Mouse (Mus musculus) heart, embryonic 15.5 days (tissue): ENCODE measurements around the gene Zfp775. TPM values are rescaled to one million over a fixed set of nuclear protein-coding genes. Genes with fewer than 3 reads are reported as not detected.

Experiments
- ATAC-seq: fragments of 200-750 bp; cut with Nextera tagmentation; replicated peaks from 2 replicates; pipeline ENCODE4 v1.8.0; 2017; ENCODE audit warnings: low read depth, moderate TSS enrichment; ENCODE audit not compliant: insufficient number of reproducible peaks, insufficient read depth, low FRiP score
- H3K27ac ChIP-seq: fragments of 300-500 bp; sonication (generic); 2 replicates; pipeline ENCODE4 v1.5.1; 2015; ENCODE audit warnings: mild to moderate bottlenecking, inconsistent platforms
- H3K27me3 ChIP-seq: fragments of 300-500 bp; sonication (generic); 2 replicates; pipeline ENCODE4 v1.6.1; 2015; ENCODE audit warnings: inconsistent platforms
- H3K36me3 ChIP-seq: fragments of 300-500 bp; sonication (generic); 2 replicates; pipeline ENCODE4 v1.6.1; 2015; ENCODE audit warnings: mild to moderate bottlenecking, inconsistent platforms
- H3K4me1 ChIP-seq: fragments of 300-500 bp; sonication (generic); replicated peaks from 2 replicates; pipeline ENCODE4 v1.6.1; 2015; ENCODE audit warnings: inconsistent platforms
- H3K4me2 ChIP-seq: fragments of 300-500 bp; sonication (generic); 2 replicates; pipeline ENCODE4 v1.6.1; 2015; ENCODE audit warnings: inconsistent platforms, mild to moderate bottlenecking, moderate library complexity
- H3K4me3 ChIP-seq: fragments of 300-500 bp; sonication (generic); 2 replicates; pipeline ENCODE4 v1.5.1; 2015; ENCODE audit warnings: mild to moderate bottlenecking, inconsistent platforms
- H3K9ac ChIP-seq: fragments of 300-500 bp; sonication (generic); 2 replicates; pipeline ENCODE4 v1.6.1; 2015; ENCODE audit warnings: mild to moderate bottlenecking, inconsistent platforms
- H3K9me3 ChIP-seq: fragments of 300-500 bp; sonication (generic); replicated peaks from 2 replicates; pipeline ENCODE4 v1.6.1; 2016; ENCODE audit warnings: inconsistent platforms
- WGBS: fragments of 180-500 bp; shearing (Covaris S2); methylation state at CpG from one replicate; pipeline ENCODE4 v1.1.7; 2015; ENCODE audit warnings: mixed read lengths; 5-methylcytosine and 5-hydroxymethylcytosine counted together
- polyA plus RNA-seq: library from polyadenylated mRNA; unstranded; fragments of >200 nt; fragmentation: Nextera tagmentation; extraction: Ambion mirVana; gene quantifications from 2 replicates; pipeline ENCODE4 v1.2.1, GENCODE M21; 2015

The Zfp775 gene
- polyA plus RNA-seq, result 5.7 and 7.3 TPM in 2 replicates

- ATAC-seq, result peak; percentile 99
- Histone ChIP-seq H3K4me1 (peaks cover 15% of the 10 kb centered on the region), H3K27me3 (no peaks in the 10 kb centered on the region), H3K4me2 (peak within 1 kb of the TSS; percentile 86), H3K4me3 (peak within 1 kb of the TSS; percentile 79), H3K27ac (peak within 1 kb of the TSS; percentile 86), H3K9me3 (no peaks in the 10 kb centered on the region), H3K9ac (peak within 1 kb of the TSS; percentile 81), H3K36me3 (peaks cover 33% of the 10 kb centered on the region)
- WGBS, result 5% methylated on average over 42 of the region's 42 CpGs
These were observed at the start of gene Zfp775 for GRCm38 (mm10) chr6:48601271-48602079. Gene Zfp775 (plus strand): TSS chr6:48602063.

- 47% methylated on average over 4 of the region's 4 CpGs for WGBS
- no peak overlapping the region for H3K27ac ChIP-seq
- H3K27me3 ChIP-seq, result no peaks in the 10 kb centered on the region
- no peak for ATAC-seq
- H3K4me1 ChIP-seq, result peaks cover 14% of the 10 kb centered on the region
- no peak overlapping the region for H3K9ac ChIP-seq
- no peaks in the 10 kb centered on the region for H3K9me3 ChIP-seq
- no peak overlapping the region for H3K4me2 ChIP-seq
- H3K4me3 ChIP-seq, result no peak overlapping the region
- H3K36me3 ChIP-seq, result no peaks in the 10 kb centered on the region
These were observed 48.9 kb upstream of the Zfp775 start for GRCm38 (mm10) chr6:48552918-48553317.

- no peak for ATAC-seq
- Histone ChIP-seq H3K4me3 (peak overlapping the region; percentile 64), H3K9me3 (no peaks in the 10 kb centered on the region), H3K4me1 (peaks cover 14% of the 10 kb centered on the region), H3K27me3 (no peaks in the 10 kb centered on the region), H3K36me3 (peaks cover 3% of the 10 kb centered on the region; the same call in 1 of the 2 replicates), H3K27ac (peak overlapping the region; percentile 98), H3K4me2 (peak overlapping the region; percentile 75), H3K9ac (peak overlapping the region; percentile 61)
- WGBS, result 69% methylated on average over 4 of the region's 4 CpGs
These were observed 48.0 kb upstream of the Zfp775 start for GRCm38 (mm10) chr6:48553819-48554218.

- H3K27me3 ChIP-seq, result no peaks in the 10 kb centered on the region
- H3K4me1 ChIP-seq, result peaks cover 14% of the 10 kb centered on the region
- H3K4me3 ChIP-seq, result peak within 1 kb of the TSS; percentile 64
- H3K27ac ChIP-seq, result peak within 1 kb of the TSS; percentile 98
- H3K9ac ChIP-seq, result peak within 1 kb of the TSS; percentile 61
- peaks cover 6% of the 10 kb centered on the region; the same call in 1 of the 2 replicates for H3K36me3 ChIP-seq
- H3K9me3 ChIP-seq, result no peaks in the 10 kb centered on the region
- H3K4me2 ChIP-seq, result peak within 1 kb of the TSS; percentile 75
- under 1% methylated on average over 39 of the region's 39 CpGs for WGBS
- peak; percentile 91 for ATAC-seq
These were observed 47.4 kb upstream of the Zfp775 start, which contains the start of gene Lrrc61 for GRCm38 (mm10) chr6:48554280-48555103. Gene Lrrc61 (plus strand): TSS chr6:48554796.

- WGBS, result 29% methylated on average over 14 of the region's 14 CpGs
- peak overlapping the region; percentile 61 for H3K9ac ChIP-seq
- H3K4me3 ChIP-seq, result peak overlapping the region; percentile 64
- peak; percentile 84 for ATAC-seq
- no peaks in the 10 kb centered on the region for H3K9me3 ChIP-seq
- peak overlapping the region; percentile 98 for H3K27ac ChIP-seq
- peak overlapping the region; percentile 75 for H3K4me2 ChIP-seq
- no peaks in the 10 kb centered on the region for H3K27me3 ChIP-seq
- peaks cover 14% of the 10 kb centered on the region for H3K4me1 ChIP-seq
- H3K36me3 ChIP-seq, result peaks cover 7% of the 10 kb centered on the region; the same call in 1 of the 2 replicates
These were observed 46.6 kb upstream of the Zfp775 start for GRCm38 (mm10) chr6:48555104-48555890.

- Histone ChIP-seq H3K4me1 (peaks cover 14% of the 10 kb centered on the region), H3K4me2 (no peak overlapping the region), H3K9ac (no peak overlapping the region), H3K36me3 (peaks cover 7% of the 10 kb centered on the region; the same call in 1 of the 2 replicates), H3K9me3 (no peaks in the 10 kb centered on the region), H3K27me3 (no peaks in the 10 kb centered on the region), H3K27ac (no peak overlapping the region), H3K4me3 (no peak overlapping the region)
- WGBS, result 79% methylated on average over 3 of the region's 3 CpGs
- no peak for ATAC-seq
These were observed 45.9 kb upstream of the Zfp775 start for GRCm38 (mm10) chr6:48555956-48556355.

GRCm38 (mm10) chr6:48565693-48566310 is 36.1 kb upstream of the Zfp775 start:
- no peaks in the 10 kb centered on the region for H3K27me3 ChIP-seq
- ATAC-seq, result no peak

GRCm38 (mm10) chr6:48566312-48566711 is 35.6 kb upstream of the Zfp775 start:
- Histone ChIP-seq H3K4me3 (no peak overlapping the region), H3K36me3 (peaks cover 5% of the 10 kb centered on the region), H3K4me1 (peaks cover 41% of the 10 kb centered on the region), H3K9ac (no peak overlapping the region), H3K27me3 (no peaks in the 10 kb centered on the region), H3K4me2 (no peak overlapping the region), H3K9me3 (no peaks in the 10 kb centered on the region), H3K27ac (peak overlapping the region; percentile 67)
- ATAC-seq, result peak; percentile 54; the same call in 1 of the 2 replicates
- 19% methylated on average over 5 of the region's 5 CpGs for WGBS

More at GRCm38 (mm10) chr6:48565693-48566310, 36.1 kb upstream of the Zfp775 start:
- Histone ChIP-seq H3K36me3 (peaks cover 5% of the 10 kb centered on the region), H3K4me3 (no peak overlapping the region), H3K4me1 (peaks cover 41% of the 10 kb centered on the region), H3K9me3 (no peaks in the 10 kb centered on the region), H3K4me2 (no peak overlapping the region), H3K27ac (peak overlapping the region; percentile 67), H3K9ac (no peak overlapping the region)
- WGBS, result 69% methylated on average over 4 of the region's 4 CpGs

- 35% methylated on average over 21 of the region's 21 CpGs for WGBS
- H3K4me3 ChIP-seq, result peak overlapping the region; percentile 23
- peak overlapping the region; percentile 81 for H3K27ac ChIP-seq
- peaks cover 5% of the 10 kb centered on the region for H3K36me3 ChIP-seq
- H3K9ac ChIP-seq, result no peak overlapping the region; the same call in 1 of the 2 replicates
- ATAC-seq, result peak; percentile 69
- H3K4me2 ChIP-seq, result peak overlapping the region; percentile 54
- H3K27me3 ChIP-seq, result no peaks in the 10 kb centered on the region
- peaks cover 55% of the 10 kb centered on the region for H3K4me1 ChIP-seq
- H3K9me3 ChIP-seq, result no peaks in the 10 kb centered on the region
These were observed 33.6 kb upstream of the Zfp775 start for GRCm38 (mm10) chr6:48568036-48568984.
